Mouse (Mus musculus) cerebellum, postnatal 14 days (tissue): Measurements from ENCODE around the gene Gm15107.
"Not testable (repeated sequence)": the region's sequence is repeated elsewhere in the genome, so short reads cannot be mapped to it uniquely, and the experiment has no call there.

Experiments used
- DNase-seq, 2 experiments: peaks; one replicate each; pipeline ENCODE4 v3.0.0; 2021; ENCODE audit warnings: mixed read lengths in 2 of 2

Gm15107 gene

GRCm38 (mm10) chrX:148180424-148180823 is at the start of gene Gm15107:
Gene Gm15107, plus strand, starts transcription at chrX:148180724.
- not testable (repeated sequence) for DNase-seq
